9 mouse cellular contexts compared by ENCODE assay signal in genomic region chr11:5521266-5521515, GRCm38 (mm10). TPM values are rescaled to one million over a fixed set of nuclear protein-coding genes. Genes with fewer than 3 reads are reported as not detected.
A peak's percentile ranks its signal among the peaks of the same experiment; 100 is the strongest.
DNase-seq lines count a peak whose midpoint lies in the region; ATAC-seq and TF ChIP-seq lines count a peak whose summit lies in the region.
"Had no signal": no experiment of that assay in that cellular context is flagged by ENCODE, and none has a peak within 500 bp of the region (broad histone marks: within the 10 kb centered on the region; RNA-seq: fewer than 3 reads in every experiment).

No protein-coding gene starts in this region.

- TF ChIP-seq CTCF in C2C12 (IDR thresholded peaks at IDR 0.05; ENCODE audit: control insufficient read depth, insufficient read depth, insufficient read length) = no peak
- no peak for TF ChIP-seq CTCF in embryonic fibroblast, embryonic 13.5 days (IDR thresholded peaks at IDR 0.05; ENCODE audit: borderline replicate concordance, insufficient read depth, low read length)

- H3K79me2 ChIP-seq in C2C12 (ENCODE audit: control insufficient read depth, insufficient read depth) = peaks cover 44% of the 10 kb centered on the region

- H3K4me2 ChIP-seq in limb, embryonic 12.5 days = peak overlapping the region; percentile 63
- peak overlapping the region; percentile 72 for H3K4me2 ChIP-seq in neural tube, embryonic 15.5 days

- no peaks in the 10 kb centered on the region for H3K27me3 ChIP-seq in C2C12 (ENCODE audit: control insufficient read depth, insufficient read depth, insufficient read length)
- H3K27me3 ChIP-seq in limb, embryonic 12.5 days = no peaks in the 10 kb centered on the region
- H3K27me3 ChIP-seq in neural tube, embryonic 15.5 days (replicated peaks) = no peaks in the 10 kb centered on the region

- no peaks in the 10 kb centered on the region for H3K9me3 ChIP-seq in limb, embryonic 12.5 days
- H3K9me3 ChIP-seq in neural tube, embryonic 15.5 days (replicated peaks) = no peaks in the 10 kb centered on the region

- DNase-seq in gastrocnemius, postnatal 10 days = peak; percentile 59
- no peak for DNase-seq in gastrocnemius, adult 18-20 months (ENCODE audit: low spot score)
- DNase-seq in right cerebral cortex, postnatal 36 days (ENCODE audit: low spot score in 2 of 2) = no peak
- no peak for DNase-seq in urinary bladder, adult 2 months (ENCODE audit: low spot score)

- ATAC-seq in limb, embryonic 12.5 days (ENCODE audit: insufficient number of reproducible peaks, insufficient read depth, low FRiP score, low TSS enrichment, low read depth) = no peak
- ATAC-seq in neural tube, embryonic 15.5 days (ENCODE audit: low FRiP score) = peak; percentile 60

- H3K4me1 ChIP-seq in embryonic fibroblast, embryonic 13.5 days (ENCODE audit: control insufficient read depth, insufficient read depth, low read length) = peaks cover 3% of the 10 kb centered on the region
- peaks cover 16% of the 10 kb centered on the region for H3K4me1 ChIP-seq in limb, embryonic 12.5 days (replicated peaks)
- peaks cover 34% of the 10 kb centered on the region for H3K4me1 ChIP-seq in neural tube, embryonic 15.5 days

- peak overlapping the region; percentile 92 for H3K27ac ChIP-seq in embryonic fibroblast, embryonic 13.5 days (ENCODE audit: insufficient read depth, low read length)
- H3K27ac ChIP-seq in limb, embryonic 12.5 days = peak overlapping the region; percentile 93
- peak overlapping the region; percentile 92 for H3K27ac ChIP-seq in neural tube, embryonic 15.5 days (replicated peaks)

- no peak for TF ChIP-seq POLR2A in embryonic fibroblast, embryonic 13.5 days (IDR thresholded peaks at IDR 0.05; ENCODE audit: low read depth, low read length)

- H3K4me3 ChIP-seq in C2C12 (ENCODE audit: insufficient read depth, poor library complexity, severe bottlenecking) = peak overlapping the region; percentile 99
- H3K4me3 ChIP-seq in embryonic fibroblast, embryonic 13.5 days (ENCODE audit: insufficient read depth, low read length) = peak overlapping the region; percentile 82
- H3K4me3 ChIP-seq in limb, embryonic 12.5 days (replicated peaks) = peak overlapping the region; percentile 98
- H3K4me3 ChIP-seq in neural tube, embryonic 15.5 days (replicated peaks) = peak overlapping the region; percentile 81

- peaks cover 41% of the 10 kb centered on the region for H3K36me3 ChIP-seq in C2C12 (ENCODE audit: control insufficient read depth, insufficient read depth)
- peaks cover 39% of the 10 kb centered on the region for H3K36me3 ChIP-seq in limb, embryonic 12.5 days
- H3K36me3 ChIP-seq in neural tube, embryonic 15.5 days = peaks cover 35% of the 10 kb centered on the region

- peak overlapping the region; percentile 92 for H3ac ChIP-seq in C2C12 (ENCODE audit: control insufficient read depth, insufficient read length, low read depth)

- peaks cover 23% of the 10 kb centered on the region for H3K79me3 ChIP-seq in C2C12 (ENCODE audit: low read depth)

- WGBS in limb, embryonic 12.5 days = 0% methylated on average over 13 of the region's 13 CpGs
- 0% methylated on average over 13 of the region's 13 CpGs for WGBS in neural tube, embryonic 15.5 days

- H3K9ac ChIP-seq in limb, embryonic 12.5 days (replicated peaks) = peak overlapping the region; percentile 97
- H3K9ac ChIP-seq in neural tube, embryonic 15.5 days (replicated peaks) = peak overlapping the region; percentile 97

TF ChIP-seq in C2C12, 6 proteins besides CTCF, POLR2A, EP300 and RAD21:
- TF ChIP-seq USF1 (IDR thresholded peaks at IDR 0.05; ENCODE audit: low read depth) = no peak
- no peak for TF ChIP-seq MYOD1 (IDR thresholded peaks at IDR 0.05; ENCODE audit: control insufficient read depth, insufficient read length, low read depth)
- no peak for TF ChIP-seq CEBPB (IDR thresholded peaks at IDR 0.05; ENCODE audit: low read depth)
- TF ChIP-seq FOSL1 (IDR thresholded peaks at IDR 0.05; ENCODE audit: insufficient read depth, low read length, poor library complexity, severe bottlenecking) = no peak

RNA-seq across cellular contexts. Expression of gene Xbp1, which starts 0.7 kb away (rescaled TPM):
- 10 to 100 TPM; 44.6 to 57.0 TPM for total RNA-seq in gastrocnemius, postnatal 10 days (2021)
- total RNA-seq in gastrocnemius, adult 18-20 months (2021) = 10 to 100 TPM; 64.1 to 66.8 TPM
- 62.4 TPM for polyA plus RNA-seq in C2C12 (2012; fragmentation: generic; extraction: Trizol)
- polyA plus RNA-seq in embryonic fibroblast, embryonic 13.5 days (2011; ENCODE audit: insufficient read length, low read depth, missing spikeins) = 108 and 121 TPM in 2 replicates
- 127 and 136 TPM in 2 replicates for polyA plus RNA-seq in limb, embryonic 12.5 days (2016; fragmentation: Nextera tagmentation; extraction: Ambion mirVana)
- polyA plus RNA-seq in neural tube, embryonic 15.5 days (2015; fragmentation: Nextera tagmentation; extraction: Ambion mirVana) = 154 and 184 TPM in 2 replicates
- 87.8 and 89.4 TPM in 2 replicates for polyA plus RNA-seq in urinary bladder, adult 2 months (2012; rRNA removed)

RNA-seq across cellular contexts. Expression of gene Ccdc117, which starts 20.8 kb away (rescaled TPM):
- total RNA-seq in gastrocnemius, postnatal 10 days (2021) = 10 to 100 TPM; 11.7 TPM
- total RNA-seq in gastrocnemius, adult 18-20 months (2021) = 10 to 100 TPM; 22.0 to 24.7 TPM
- 7.7 TPM for polyA plus RNA-seq in C2C12 (2012; fragmentation: generic; extraction: Trizol)
- polyA plus RNA-seq in embryonic fibroblast, embryonic 13.5 days (2011; ENCODE audit: insufficient read length, low read depth, missing spikeins) = 6.5 and 10.4 TPM in 2 replicates
- polyA plus RNA-seq in limb, embryonic 12.5 days (2016; fragmentation: Nextera tagmentation; extraction: Ambion mirVana) = 30.1 and 33.0 TPM in 2 replicates
- polyA plus RNA-seq in neural tube, embryonic 15.5 days (2015; fragmentation: Nextera tagmentation; extraction: Ambion mirVana) = 11.2 and 13.0 TPM in 2 replicates
- 12.8 and 13.5 TPM in 2 replicates for polyA plus RNA-seq in urinary bladder, adult 2 months (2012; rRNA removed)

RNA-seq across cellular contexts. Expression of gene Ankrd36, which starts 48.3 kb away (rescaled TPM):
- total RNA-seq in gastrocnemius, postnatal 10 days (2021) = not detected
- not detected for total RNA-seq in gastrocnemius, adult 18-20 months (2021)
- polyA plus RNA-seq in C2C12 (2012; fragmentation: generic; extraction: Trizol) = not detected
- polyA plus RNA-seq in embryonic fibroblast, embryonic 13.5 days (2011; ENCODE audit: insufficient read length, low read depth, missing spikeins) = not detected in 2 replicates
- not detected in 2 replicates for polyA plus RNA-seq in limb, embryonic 12.5 days (2016; fragmentation: Nextera tagmentation; extraction: Ambion mirVana)
- polyA plus RNA-seq in neural tube, embryonic 15.5 days (2015; fragmentation: Nextera tagmentation; extraction: Ambion mirVana) = not detected in 2 replicates
- not detected in 2 replicates for polyA plus RNA-seq in urinary bladder, adult 2 months (2012; rRNA removed)
- total RNA-seq: heart, postnatal 36 days had no signal
